Mouse (Mus musculus): ENCODE measurements around the gene Gm3029.
"Not testable (repeated sequence)": the region's sequence is repeated elsewhere in the genome, so short reads cannot be mapped to it uniquely, and the experiment has no call there.

The Gm3029 gene

GRCm38 (mm10) chr14:3931456-3931855 lies at the start of gene Gm3029:
TSS of gene Gm3029 (plus strand) at chr14:3931756.
- not testable (repeated sequence) for DNase-seq (ENCODE audit: low spot score in 2 of 2)

DNA sequence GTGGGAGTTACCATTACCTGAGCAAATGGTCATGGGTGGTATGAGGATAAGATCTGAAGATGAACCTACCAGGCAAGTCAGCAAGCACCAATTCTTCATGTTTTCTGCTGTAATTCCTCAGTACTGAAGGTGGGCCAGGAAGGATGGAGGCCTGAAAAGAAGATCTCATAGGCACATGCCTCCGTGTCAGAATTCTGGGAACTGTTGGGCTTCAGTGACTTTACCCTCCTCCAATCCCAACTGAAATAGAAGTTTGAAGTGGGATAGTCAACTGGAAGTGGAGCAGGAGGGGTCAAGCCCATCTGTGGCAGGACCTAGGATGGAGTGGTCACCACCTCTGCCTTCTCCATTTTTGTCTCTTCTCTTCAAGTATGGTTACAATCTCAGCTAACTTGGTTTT lies 47.7 kb upstream of the Gm3029 start, which contains the start of gene Gm2916:
Gene Gm2916 (plus strand): TSS at position 301 of the 400 bp plus-strand sequence.
- DNase-seq (ENCODE audit: low spot score in 2 of 2) = not testable (repeated sequence)

DNA sequence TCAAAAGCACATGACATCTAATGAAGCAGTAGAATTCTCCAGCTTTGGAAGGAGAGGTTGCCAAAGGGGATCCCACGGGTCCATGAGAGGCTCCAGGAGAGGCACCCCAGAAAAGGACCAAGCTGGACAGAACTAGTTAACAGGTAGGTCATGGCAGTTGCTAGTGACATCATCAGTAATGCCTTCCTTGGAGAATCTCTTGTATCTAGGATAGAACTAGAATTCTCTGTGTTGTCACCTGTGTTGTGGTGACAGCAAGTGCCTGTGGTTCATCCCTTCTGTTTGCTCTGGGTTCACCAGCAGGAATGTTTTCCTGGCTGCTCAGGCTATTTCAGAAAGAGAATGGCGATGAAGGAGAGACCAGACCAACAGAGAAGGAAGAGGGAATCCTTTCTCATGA lies 31.7 kb downstream of the Gm3029 start, which contains the start of gene Gm3095:
Gene Gm3095 (plus strand): TSS at position 301 of the 400 bp plus-strand sequence.
- not testable (repeated sequence) for DNase-seq (ENCODE audit: low spot score in 2 of 2)
